Mouse (Mus musculus) olfactory bulb, adult 2 months (tissue): ENCODE data around the gene Noto.

Experiments
- CTCF ChIP-seq: fragments of 200-500 bp; IDR thresholded peaks from 2 replicates; pipeline ENCODE4 v1.5.1; 2012; ENCODE audit warnings: low read depth, mild to moderate bottlenecking, low read length, moderate library complexity; ENCODE audit not compliant: insufficient read depth
- POLR2A ChIP-seq: fragments of 200-500 bp; IDR thresholded peaks from 2 replicates; pipeline ENCODE4 v1.6.1; 2012; ENCODE audit warnings: mild to moderate bottlenecking, low read depth, low read length, moderate library complexity; ENCODE audit not compliant: insufficient read depth

DNA sequence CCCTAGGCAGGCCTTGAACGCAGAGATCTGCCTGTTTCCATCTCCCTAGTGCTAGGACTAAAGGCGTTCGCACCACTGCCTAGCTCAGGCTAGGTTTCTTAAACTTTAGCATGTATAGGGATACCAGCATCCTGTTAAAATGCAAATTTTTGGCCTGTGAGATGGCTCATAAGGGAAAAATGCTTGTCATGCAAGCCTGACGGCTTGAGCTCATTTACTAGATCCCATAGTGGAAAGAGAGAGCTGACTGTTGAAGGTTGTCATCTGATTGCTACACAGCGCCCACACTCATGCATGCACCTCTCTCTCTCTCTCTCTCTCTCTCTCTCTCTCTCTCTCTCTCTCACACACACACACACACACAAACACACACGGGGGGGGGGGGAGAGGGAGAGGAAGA is 12.9 kb downstream of the Noto start:
- TF ChIP-seq CTCF, result no peak
- TF ChIP-seq POLR2A, result no peak
